Mouse (Mus musculus) lung, adult 2 months (tissue): ENCODE data around the gene Mllt10. TPM values are rescaled to one million over a fixed set of nuclear protein-coding genes. Genes with fewer than 3 reads are reported as not detected.

ENCODE experiments used
- DNase-seq: peaks from one replicate; pipeline ENCODE4 v3.0.0; 2022
- H3K4me1 ChIP-seq: fragments of 200-500 bp; 2 replicates; pipeline ENCODE4 v1.6.1; 2011; ENCODE audit warnings: low read length; ENCODE audit not compliant: control insufficient read depth, insufficient read depth
- H3K4me3 ChIP-seq: fragments of 200-500 bp; replicated peaks from 2 replicates; pipeline ENCODE3; 2011; ENCODE audit warnings: low read depth, mild to moderate bottlenecking, control low read depth, low read length; ENCODE audit errors: extremely low read depth
- CTCF ChIP-seq: fragments of 200-500 bp; IDR thresholded peaks from 2 replicates; pipeline ENCODE4 v1.5.1; 2011; ENCODE audit warnings: mild to moderate bottlenecking, low read length, control low read depth; ENCODE audit not compliant: insufficient read depth
- POLR2A ChIP-seq: fragments of 200-500 bp; IDR thresholded peaks from 2 replicates; pipeline ENCODE4 v1.6.1; 2011; ENCODE audit warnings: low read depth, mild to moderate bottlenecking, control low read depth, low read length, borderline replicate concordance; ENCODE audit errors: extremely low read depth
- WGBS: fragments of 180-500 bp; shearing (Covaris S2); methylation state at CpG from one replicate; pipeline ENCODE4 v1.1.7; 2018; 5-methylcytosine and 5-hydroxymethylcytosine counted together
- polyA plus RNA-seq: library from polyadenylated mRNA; depleted of rRNA; stranded (reverse); fragments of >200 nt; gene quantifications from 2 replicates; pipeline ENCODE4 v1.2.3, GENCODE M21; 2012; rRNA removed

The Mllt10 gene
- polyA plus RNA-seq, 1 experiment = 34.7 TPM

DNA sequence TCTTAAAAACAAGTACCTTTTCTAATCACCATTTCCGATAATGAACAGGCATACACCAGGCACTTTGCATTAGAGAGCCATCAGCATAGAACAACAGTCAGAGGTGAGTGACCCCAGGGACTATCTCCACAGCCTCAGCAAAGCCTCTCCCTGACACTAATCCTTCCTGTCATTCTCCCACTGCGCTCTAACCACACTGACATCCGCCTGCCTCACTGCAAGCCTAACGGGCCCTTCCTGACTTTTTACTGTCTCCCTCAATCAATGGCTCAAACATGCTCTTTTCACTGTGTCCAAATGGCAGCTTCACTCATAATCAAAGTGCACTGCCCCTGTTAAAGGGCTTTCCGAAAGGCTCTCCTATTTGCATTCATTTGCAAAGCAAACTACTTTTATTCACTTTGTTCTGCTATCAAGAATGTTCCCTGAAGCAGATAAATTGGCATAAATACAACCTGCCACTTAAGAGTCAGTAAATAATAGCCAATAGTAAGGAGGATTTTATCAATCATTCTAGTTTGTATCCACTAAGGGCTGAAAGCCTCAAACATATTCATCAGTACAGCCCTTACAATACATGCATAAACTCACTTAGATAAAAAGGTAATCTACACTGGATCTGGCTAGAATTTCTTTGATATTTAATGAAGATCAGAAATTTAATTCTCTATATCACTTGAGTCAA, 178.0 kb downstream of the Mllt10 start:
- H3K4me3 ChIP-seq = no peak overlapping the region
- WGBS = 50% methylated on average over 5 of the region's 5 CpGs
- no peaks in the 10 kb centered on the region; the same call in 1 of the 2 replicates for H3K4me1 ChIP-seq
- DNase-seq = no peak
- no peak for TF ChIP-seq POLR2A
- no peak for TF ChIP-seq CTCF

DNA sequence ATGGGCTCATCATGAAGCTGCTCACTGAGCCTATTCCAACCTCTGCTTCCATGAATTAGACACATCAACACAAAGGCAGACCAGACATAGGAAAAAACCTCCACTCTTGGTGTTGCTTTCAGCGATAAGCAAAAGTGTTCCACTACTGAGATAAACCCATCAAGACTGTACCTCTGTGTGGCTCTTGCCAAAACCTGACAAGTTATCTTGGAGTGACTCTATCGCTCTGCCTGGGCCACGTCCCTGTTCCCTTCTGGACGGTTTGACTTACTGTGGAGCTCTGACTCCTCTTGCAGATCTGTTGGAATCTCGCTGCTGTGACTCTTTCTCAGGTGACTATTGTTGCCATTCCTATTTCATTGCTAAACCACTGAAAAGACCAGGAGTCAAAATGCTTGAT, 180.5 kb downstream of the Mllt10 start:
- TF ChIP-seq POLR2A = no peak
- no peak for TF ChIP-seq CTCF
- H3K4me1 ChIP-seq = no peaks in the 10 kb centered on the region
- WGBS = 94% methylated on average over 5 of the region's 5 CpGs
- no peak for DNase-seq
- no peak overlapping the region for H3K4me3 ChIP-seq

DNA sequence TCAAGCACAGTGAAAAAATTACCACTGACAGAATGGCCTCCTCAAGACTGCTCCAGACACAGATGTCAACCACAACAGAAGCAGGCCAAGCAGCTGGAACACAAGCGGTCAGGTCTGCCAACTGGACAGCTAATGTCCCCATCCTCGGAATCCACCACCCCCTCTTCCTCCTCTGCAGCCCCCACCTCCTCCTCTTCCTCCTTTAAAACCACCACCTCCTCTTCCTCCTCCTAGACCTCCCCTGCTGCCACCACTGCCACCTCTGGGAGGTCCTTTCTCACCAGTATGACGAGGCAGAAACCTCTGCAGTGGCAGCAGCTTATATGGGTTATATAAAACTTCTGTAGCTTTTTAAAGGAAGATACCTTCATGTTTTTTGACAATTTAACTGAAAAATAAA, 194.2 kb downstream of the Mllt10 start:
- Histone ChIP-seq H3K4me1 (no peaks in the 10 kb centered on the region), H3K4me3 (no peak overlapping the region)
- TF ChIP-seq POLR2A = no peak
- no peak for TF ChIP-seq CTCF
- no peak for DNase-seq
- WGBS = 80% methylated on average over 3 of the region's 3 CpGs

Other genes with a start within 250 kb of the Mllt10 start
- not detected in 2 replicates for gene H2al2a, start 58.3 kb upstream of the Mllt10 start, polyA plus RNA-seq
- gene A930004D18Rik, start 17.5 kb upstream of the Mllt10 start, polyA plus RNA-seq = 3.3 and 4.4 TPM in 2 replicates
- 1.8 and 2.1 TPM in 2 replicates for gene Skida1, start 6.2 kb upstream of the Mllt10 start, polyA plus RNA-seq